Mouse (Mus musculus) R1 (cell line): ENCODE data around the gene Duxbl1.
"Not testable (repeated sequence)": the region's sequence is repeated elsewhere in the genome, so short reads cannot be mapped to it uniquely, and the experiment has no call there.

Experiments
- DNase-seq: peaks from one replicate; pipeline ENCODE4 v3.0.0-alpha.2; 2018; ENCODE audit warnings: low read depth, low spot score

Gene Duxbl1

GRCm38 (mm10) chr14:25978371-25979241 is at the start of gene Duxbl1:
Duxbl1 (plus strand) TSS chr14:25978577.
- not testable (repeated sequence) for DNase-seq

- not testable (repeated sequence) for DNase-seq
These were observed 41.3 kb upstream of the Duxbl1 start for GRCm38 (mm10) chr14:25936867-25937630.

- DNase-seq, result not testable (repeated sequence)
These were observed 40.4 kb upstream of the Duxbl1 start, which contains the start of gene Cphx1 for GRCm38 (mm10) chr14:25938004-25938403. Cphx1 (plus strand) TSS chr14:25938304.

- not testable (repeated sequence) for DNase-seq
These were observed 20.5 kb upstream of the Duxbl1 start for GRCm38 (mm10) chr14:25957861-25958260.

- DNase-seq, result not testable (repeated sequence)
These were observed 1.0 kb downstream of the Duxbl1 start for GRCm38 (mm10) chr14:25979242-25979941.

- not testable (repeated sequence) for DNase-seq
These were observed 3.5 kb downstream of the Duxbl1 start for GRCm38 (mm10) chr14:25981880-25982279.

- not testable (repeated sequence) for DNase-seq
These were observed 29.1 kb downstream of the Duxbl1 start for GRCm38 (mm10) chr14:26007462-26007861.

GRCm38 (mm10) chr14:26016414-26016813 is 38.0 kb downstream of the Duxbl1 start:
- not testable (repeated sequence) for DNase-seq

- DNase-seq, result not testable (repeated sequence)
These were observed 43.2 kb downstream of the Duxbl1 start for GRCm38 (mm10) chr14:26021555-26021954.

- DNase-seq, result not testable (repeated sequence)
These were observed 44.5 kb downstream of the Duxbl1 start for GRCm38 (mm10) chr14:26022831-26023230.

- DNase-seq, result not testable (repeated sequence)
These were observed 47.3 kb downstream of the Duxbl1 start for GRCm38 (mm10) chr14:26025653-26026052.

- not testable (repeated sequence) for DNase-seq
These were observed 56.0 kb downstream of the Duxbl1 start for GRCm38 (mm10) chr14:26034364-26034763.

- DNase-seq, result not testable (repeated sequence)
These were observed 57.1 kb downstream of the Duxbl1 start for GRCm38 (mm10) chr14:26035439-26035838.
